Mouse (Mus musculus): ENCODE measurements around the gene Fzd9. TPM values are rescaled to one million over a fixed set of nuclear protein-coding genes. Genes with fewer than 3 reads are reported as not detected.
"Not testable (repeated sequence)": the region's sequence is repeated elsewhere in the genome, so short reads cannot be mapped to it uniquely, and the experiment has no call there.

Gene Fzd9
- polyA plus RNA-seq, 1 experiment = 0.95 TPM

- 38% methylated on average over 2 of the region's 2 CpGs for WGBS
- H3K4me1 ChIP-seq (ENCODE audit: control insufficient read depth, insufficient read depth, low read length) = no peaks in the 10 kb centered on the region
- DNase-seq = peak; percentile 41
- TF ChIP-seq CTCF (IDR thresholded peaks at IDR 0.05; ENCODE audit: insufficient read depth, low read length) (peak; percentile 82), POLR2A (IDR thresholded peaks at IDR 0.05; ENCODE audit: borderline replicate concordance, extremely low read depth, low read depth, low read length) (no peak)
- H3K4me3 ChIP-seq (replicated peaks; ENCODE audit: extremely low read depth, low read depth, low read length) = no peak overlapping the region
These were observed 14.5 kb downstream of the Fzd9 start for GRCm38 (mm10) chr5:135236571-135236970.

GRCm38 (mm10) chr5:135233166-135233920 is 17.7 kb downstream of the Fzd9 start:
- H3K4me1 ChIP-seq (ENCODE audit: control insufficient read depth, insufficient read depth, low read length) = no peaks in the 10 kb centered on the region
- no peak for DNase-seq
- TF ChIP-seq POLR2A (IDR thresholded peaks at IDR 0.05; ENCODE audit: borderline replicate concordance, extremely low read depth, low read depth, low read length) (no peak), CTCF (IDR thresholded peaks at IDR 0.05; ENCODE audit: insufficient read depth, low read length) (no peak)
- H3K4me3 ChIP-seq (replicated peaks; ENCODE audit: extremely low read depth, low read depth, low read length) = no peak overlapping the region
- 83% methylated on average over 8 of the region's 8 CpGs for WGBS

GRCm38 (mm10) chr5:135230186-135230585 is 20.8 kb downstream of the Fzd9 start:
- H3K4me1 ChIP-seq (ENCODE audit: control insufficient read depth, insufficient read depth, low read length) = no peaks in the 10 kb centered on the region
- DNase-seq = no peak
- no peak overlapping the region for H3K4me3 ChIP-seq (replicated peaks; ENCODE audit: extremely low read depth, low read depth, low read length)
- WGBS = 79% methylated on average over 4 of the region's 4 CpGs
- no peak for TF ChIP-seq CTCF (IDR thresholded peaks at IDR 0.05; ENCODE audit: insufficient read depth, low read length)
- no peak for TF ChIP-seq POLR2A (IDR thresholded peaks at IDR 0.05; ENCODE audit: borderline replicate concordance, extremely low read depth, low read depth, low read length)

- not testable (repeated sequence) for DNase-seq; H3K4me3 ChIP-seq (replicated peaks; ENCODE audit: extremely low read depth, low read depth, low read length); H3K4me1 ChIP-seq (ENCODE audit: control insufficient read depth, insufficient read depth, low read length)
- WGBS = 92% methylated on average over 4 of the region's 4 CpGs
These were observed 25.2 kb downstream of the Fzd9 start for GRCm38 (mm10) chr5:135225879-135226278.

GRCm38 (mm10) chr5:135224169-135224568 is 26.9 kb downstream of the Fzd9 start:
- no peak overlapping the region for H3K4me3 ChIP-seq (replicated peaks; ENCODE audit: extremely low read depth, low read depth, low read length)
- TF ChIP-seq CTCF (IDR thresholded peaks at IDR 0.05; ENCODE audit: insufficient read depth, low read length) = no peak
- no peak for TF ChIP-seq POLR2A (IDR thresholded peaks at IDR 0.05; ENCODE audit: borderline replicate concordance, extremely low read depth, low read depth, low read length)
- no peaks in the 10 kb centered on the region for H3K4me1 ChIP-seq (ENCODE audit: control insufficient read depth, insufficient read depth, low read length)
- no peak for DNase-seq
- 99% methylated on average over 3 of the region's 3 CpGs for WGBS

GRCm38 (mm10) chr5:135222066-135222465 is 29.0 kb downstream of the Fzd9 start:
- TF ChIP-seq CTCF (IDR thresholded peaks at IDR 0.05; ENCODE audit: insufficient read depth, low read length) = no peak
- no peak for TF ChIP-seq POLR2A (IDR thresholded peaks at IDR 0.05; ENCODE audit: borderline replicate concordance, extremely low read depth, low read depth, low read length)
- WGBS = 86% methylated on average over 7 of the region's 7 CpGs
- DNase-seq = no peak
- Histone ChIP-seq H3K4me1 (ENCODE audit: control insufficient read depth, insufficient read depth, low read length) (no peaks in the 10 kb centered on the region), H3K4me3 (replicated peaks; ENCODE audit: extremely low read depth, low read depth, low read length) (no peak overlapping the region)

GRCm38 (mm10) chr5:135220941-135221340 is 30.1 kb downstream of the Fzd9 start:
- no peak overlapping the region for H3K4me3 ChIP-seq (replicated peaks; ENCODE audit: extremely low read depth, low read depth, low read length)
- no peak for DNase-seq
- TF ChIP-seq POLR2A (IDR thresholded peaks at IDR 0.05; ENCODE audit: borderline replicate concordance, extremely low read depth, low read depth, low read length) (no peak), CTCF (IDR thresholded peaks at IDR 0.05; ENCODE audit: insufficient read depth, low read length) (no peak)
- H3K4me1 ChIP-seq (ENCODE audit: control insufficient read depth, insufficient read depth, low read length) = no peaks in the 10 kb centered on the region

GRCm38 (mm10) chr5:135216871-135217270 is 34.2 kb downstream of the Fzd9 start:
- H3K4me3 ChIP-seq (replicated peaks; ENCODE audit: extremely low read depth, low read depth, low read length) = no peak overlapping the region
- TF ChIP-seq POLR2A (IDR thresholded peaks at IDR 0.05; ENCODE audit: borderline replicate concordance, extremely low read depth, low read depth, low read length) = no peak
- no peak for TF ChIP-seq CTCF (IDR thresholded peaks at IDR 0.05; ENCODE audit: insufficient read depth, low read length)
- no peak for DNase-seq
- 83% methylated on average over 6 of the region's 6 CpGs for WGBS
- no peaks in the 10 kb centered on the region for H3K4me1 ChIP-seq (ENCODE audit: control insufficient read depth, insufficient read depth, low read length)

- TF ChIP-seq POLR2A (IDR thresholded peaks at IDR 0.05; ENCODE audit: borderline replicate concordance, extremely low read depth, low read depth, low read length) (no peak), CTCF (IDR thresholded peaks at IDR 0.05; ENCODE audit: insufficient read depth, low read length) (no peak)
- 91% methylated on average over 1 of the region's 1 CpGs for WGBS
These were observed 42.8 kb downstream of the Fzd9 start for GRCm38 (mm10) chr5:135208197-135208596.

GRCm38 (mm10) chr5:135202763-135203162 is 48.3 kb downstream of the Fzd9 start:
- no peak for TF ChIP-seq CTCF (IDR thresholded peaks at IDR 0.05; ENCODE audit: insufficient read depth, low read length)
- TF ChIP-seq POLR2A (IDR thresholded peaks at IDR 0.05; ENCODE audit: borderline replicate concordance, extremely low read depth, low read depth, low read length) = no peak
- no peak for DNase-seq
- WGBS = 77% methylated on average over 3 of the region's 3 CpGs
- Histone ChIP-seq H3K4me1 (ENCODE audit: control insufficient read depth, insufficient read depth, low read length) (no peaks in the 10 kb centered on the region), H3K4me3 (replicated peaks; ENCODE audit: extremely low read depth, low read depth, low read length) (no peak overlapping the region)

More at GRCm38 (mm10) chr5:135208197-135208596, 42.8 kb downstream of the Fzd9 start:
- Histone ChIP-seq H3K4me3 (replicated peaks; ENCODE audit: extremely low read depth, low read depth, low read length) (no peak overlapping the region), H3K4me1 (ENCODE audit: control insufficient read depth, insufficient read depth, low read length) (no peaks in the 10 kb centered on the region)
- DNase-seq = no peak

Other genes with a start within 250 kb of the Fzd9 start
- gene Abhd11, start 242.1 kb downstream of the Fzd9 start, polyA plus RNA-seq (2012; rRNA removed) = 66.9 and 78.4 TPM in 2 replicates
- gene Stx1a, start 227.7 kb downstream of the Fzd9 start, polyA plus RNA-seq (2012; rRNA removed) = 10.6 and 11.7 TPM in 2 replicates
- 30.7 and 31.5 TPM in 2 replicates for gene Dnajc30, start 187.0 kb downstream of the Fzd9 start, polyA plus RNA-seq (2012; rRNA removed)
- gene Bud23, start 186.3 kb downstream of the Fzd9 start, polyA plus RNA-seq (2012; rRNA removed) = 51.3 and 56.4 TPM in 2 replicates
- gene Vps37d, start 173.0 kb downstream of the Fzd9 start, polyA plus RNA-seq (2012; rRNA removed) = 2.3 and 3.0 TPM in 2 replicates
- 17.8 and 28.5 TPM in 2 replicates for gene Mlxipl, start 161.3 kb downstream of the Fzd9 start, polyA plus RNA-seq (2012; rRNA removed)
- 8.1 and 8.3 TPM in 2 replicates for gene Tbl2, start 101.6 kb downstream of the Fzd9 start, polyA plus RNA-seq (2012; rRNA removed)
- 37.3 and 42.9 TPM in 2 replicates for gene Bcl7b, start 82.9 kb downstream of the Fzd9 start, polyA plus RNA-seq (2012; rRNA removed)
- gene Baz1b, start 64.0 kb downstream of the Fzd9 start, polyA plus RNA-seq (2012; rRNA removed) = 22.2 and 23.4 TPM in 2 replicates
- not detected in 2 replicates for gene Fkbp6, start 98.8 kb upstream of the Fzd9 start, polyA plus RNA-seq (2012; rRNA removed)
- gene Trim50, start 102.1 kb upstream of the Fzd9 start, polyA plus RNA-seq (2012; rRNA removed) = not detected in 2 replicates
- gene Nsun5, start 118.7 kb upstream of the Fzd9 start, polyA plus RNA-seq (2012; rRNA removed) = 27.3 and 29.4 TPM in 2 replicates
- gene Pom121, start 143.3 kb upstream of the Fzd9 start, polyA plus RNA-seq (2012; rRNA removed) = 18.1 and 19.0 TPM in 2 replicates

Data from lung, adult 2 months (tissue).